Comparison of ENCODE assay signal across 13 mouse cellular contexts in the genomic region with DNA sequence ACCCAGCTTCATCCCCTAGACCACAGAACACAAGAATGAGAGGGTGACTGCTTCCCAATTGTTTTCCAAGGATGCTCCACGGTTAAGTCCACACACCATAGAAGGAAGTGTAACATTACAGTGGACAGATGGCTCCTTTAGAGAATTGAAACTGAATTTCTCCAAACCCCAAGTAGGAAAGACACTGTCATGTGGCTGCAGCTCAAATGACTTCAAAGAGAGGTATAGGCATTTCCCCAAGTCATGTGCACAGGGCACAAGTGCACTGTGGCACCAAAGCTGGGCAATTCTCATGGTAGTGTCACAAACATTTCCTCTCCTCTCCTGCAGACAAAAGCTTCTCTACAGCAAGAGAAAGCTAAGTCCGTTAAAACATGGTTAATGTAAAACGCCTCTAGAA.
"Had no signal": no experiment of that assay in that cellular context is flagged by ENCODE, and none has a peak within 500 bp of the region (broad histone marks: within the 10 kb centered on the region; RNA-seq: fewer than 3 reads in every experiment).

No protein-coding gene starts in this region.

- H3K4me1 ChIP-seq: kidney, embryonic 15.5 days; liver, embryonic 13.5 days; midbrain, embryonic 15.5 days had no signal

- H3K36me3 ChIP-seq: kidney, embryonic 15.5 days; liver, embryonic 13.5 days; midbrain, embryonic 12.5 days; midbrain, embryonic 15.5 days; neural tube, embryonic 13.5 days had no signal

- H3K27me3 ChIP-seq: kidney, embryonic 15.5 days; midbrain, embryonic 15.5 days; neural tube, embryonic 13.5 days had no signal

- DNase-seq: kidney, adult 8-10 months; kidney, postnatal 10 days; kidney, postnatal 36 days; liver, embryonic 13.5 days; lung, adult 2 months; retina, postnatal 1 day; right cerebral cortex, postnatal 25 days; thymus, adult 18-20 months; thymus, postnatal 36 days had no signal

- H3K9me3 ChIP-seq: kidney, embryonic 15.5 days; liver, embryonic 13.5 days; midbrain, embryonic 12.5 days; midbrain, embryonic 15.5 days; neural tube, embryonic 13.5 days had no signal

- H3K4me3 ChIP-seq: kidney, embryonic 15.5 days; liver, embryonic 13.5 days; midbrain, embryonic 12.5 days; midbrain, embryonic 15.5 days; neural tube, embryonic 13.5 days had no signal

- H3K9ac ChIP-seq: kidney, embryonic 15.5 days; liver, embryonic 13.5 days; midbrain, embryonic 12.5 days; midbrain, embryonic 15.5 days; neural tube, embryonic 13.5 days had no signal

- ATAC-seq: midbrain, embryonic 15.5 days had no signal

- H3K4me2 ChIP-seq: kidney, embryonic 15.5 days; liver, embryonic 13.5 days; midbrain, embryonic 12.5 days; midbrain, embryonic 15.5 days; neural tube, embryonic 13.5 days had no signal

- H3K27ac ChIP-seq: kidney, embryonic 15.5 days; liver, embryonic 13.5 days; midbrain, embryonic 12.5 days; midbrain, embryonic 15.5 days; neural tube, embryonic 13.5 days had no signal
